Mouse (Mus musculus): ENCODE measurements around the gene C77080.

DNA sequence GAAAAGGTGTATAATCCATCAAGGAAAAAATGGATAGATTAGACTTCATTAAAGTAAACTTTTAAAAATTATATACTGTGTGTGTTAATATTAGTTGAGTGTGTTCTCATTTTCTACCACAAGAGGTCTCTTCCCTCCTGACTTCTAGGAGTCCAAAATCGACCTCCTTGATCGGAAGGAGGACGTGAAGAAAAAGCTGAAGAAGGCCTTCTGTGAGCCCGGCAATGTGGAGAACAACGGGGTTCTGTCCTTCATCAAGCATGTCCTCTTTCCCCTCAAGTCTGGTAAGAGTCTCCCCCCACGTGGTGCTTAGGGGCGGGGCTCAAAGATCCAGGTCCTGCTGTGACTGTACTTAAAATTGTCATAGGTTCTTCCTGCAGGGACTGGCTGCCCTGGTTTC is 51.7 kb downstream of the C77080 start:
- TF ChIP-seq GATA1 (IDR thresholded peaks at IDR 0.05; ENCODE audit: low read length) (no peak), TAL1 (IDR thresholded peaks at IDR 0.05; ENCODE audit: low read length) (no peak)

Data from erythroblast, embryonic 14.5 days (primary cell).